Mouse (Mus musculus) bone marrow macrophage, adult 2 months (primary cell): ENCODE results near the gene Gm28308. TPM values are rescaled to one million over a fixed set of nuclear protein-coding genes. Genes with fewer than 3 reads are reported as not detected.

Experiments
- H3K27ac ChIP-seq: 2 replicates; pipeline ENCODE4 v1.5.1; 2012; ENCODE audit warnings: low read depth, low read length; ENCODE audit not compliant: insufficient read depth
- H3K4me1 ChIP-seq: 2 replicates; pipeline ENCODE4 v1.6.1; 2012; ENCODE audit warnings: low read length; ENCODE audit not compliant: control insufficient read depth, insufficient read depth
- H3K4me3 ChIP-seq: 2 replicates; pipeline ENCODE4 v1.5.1; 2012; ENCODE audit warnings: mild to moderate bottlenecking, low read length, moderate library complexity; ENCODE audit not compliant: insufficient read depth
- CTCF ChIP-seq: IDR thresholded peaks from 2 replicates; pipeline ENCODE4 v1.5.1; 2012; ENCODE audit warnings: low read depth, mild to moderate bottlenecking, low read length, moderate library complexity
- POLR2A ChIP-seq: IDR thresholded peaks from 2 replicates; pipeline ENCODE4 v1.6.1; 2012; ENCODE audit warnings: mild to moderate bottlenecking, low read depth, low read length, borderline replicate concordance
- polyA plus RNA-seq: library from polyadenylated mRNA; stranded (reverse); fragments of >200 nt; gene quantifications from 2 replicates; pipeline ENCODE4 v1.2.4, GENCODE M21; 2012; ENCODE audit not compliant: missing spikeins, insufficient read depth, insufficient read length

The Gm28308 gene
- polyA plus RNA-seq, 1 experiment: not detected

- Histone ChIP-seq H3K4me1 (peaks cover 20% of the 10 kb centered on the region), H3K27ac (no peak overlapping the region), H3K4me3 (peak overlapping the region; percentile 50)
- TF ChIP-seq CTCF: no peak
- no peak for TF ChIP-seq POLR2A
Measured at GRCm38 (mm10) chr6:52164051-52164625, 49.0 kb downstream of the Gm28308 start.

GRCm38 (mm10) chr6:52163366-52164031 lies 49.6 kb downstream of the Gm28308 start:
- no peak overlapping the region for H3K4me3 ChIP-seq
- TF ChIP-seq POLR2A: no peak
- no peak for TF ChIP-seq CTCF
- no peak overlapping the region for H3K27ac ChIP-seq
- peaks cover 20% of the 10 kb centered on the region for H3K4me1 ChIP-seq

GRCm38 (mm10) chr6:52162611-52163365 lies 50.4 kb downstream of the Gm28308 start:
- TF ChIP-seq POLR2A (no peak), CTCF (no peak)
- H3K4me3 ChIP-seq: no peak overlapping the region
- no peak overlapping the region for H3K27ac ChIP-seq
- peaks cover 20% of the 10 kb centered on the region for H3K4me1 ChIP-seq

- Histone ChIP-seq H3K4me1 (peaks cover 25% of the 10 kb centered on the region), H3K4me3 (no peak overlapping the region), H3K27ac (no peak overlapping the region)
- TF ChIP-seq CTCF (no peak), POLR2A (no peak)
Measured at GRCm38 (mm10) chr6:52162093-52162380, 51.1 kb downstream of the Gm28308 start.

GRCm38 (mm10) chr6:52161336-52162092 lies 51.6 kb downstream of the Gm28308 start:
- no peak overlapping the region for H3K4me3 ChIP-seq
- TF ChIP-seq CTCF (no peak), POLR2A (no peak)
- H3K27ac ChIP-seq: no peak overlapping the region
- peaks cover 25% of the 10 kb centered on the region for H3K4me1 ChIP-seq

GRCm38 (mm10) chr6:52160511-52161335 lies 52.4 kb downstream of the Gm28308 start:
- peaks cover 25% of the 10 kb centered on the region for H3K4me1 ChIP-seq
- H3K27ac ChIP-seq: peak overlapping the region; percentile 82
- TF ChIP-seq CTCF (no peak), POLR2A (no peak)

GRCm38 (mm10) chr6:52159979-52160378 lies 53.2 kb downstream of the Gm28308 start:
- Histone ChIP-seq H3K4me3 (peak overlapping the region; percentile 82), H3K4me1 (peaks cover 25% of the 10 kb centered on the region), H3K27ac (peak overlapping the region; percentile 87)
- TF ChIP-seq POLR2A (no peak), CTCF (no peak)

More at GRCm38 (mm10) chr6:52160511-52161335, 52.4 kb downstream of the Gm28308 start:
- H3K4me3 ChIP-seq: peak overlapping the region; percentile 59

- no peak for TF ChIP-seq POLR2A
- no peak for TF ChIP-seq CTCF
- H3K4me3 ChIP-seq: peak overlapping the region; percentile 82
- peaks cover 25% of the 10 kb centered on the region for H3K4me1 ChIP-seq
- H3K27ac ChIP-seq: peak overlapping the region; percentile 87
Measured at GRCm38 (mm10) chr6:52159164-52159761, 53.9 kb downstream of the Gm28308 start.
